Comparison of ENCODE assay signal across 18 mouse cellular contexts in the genomic region with DNA sequence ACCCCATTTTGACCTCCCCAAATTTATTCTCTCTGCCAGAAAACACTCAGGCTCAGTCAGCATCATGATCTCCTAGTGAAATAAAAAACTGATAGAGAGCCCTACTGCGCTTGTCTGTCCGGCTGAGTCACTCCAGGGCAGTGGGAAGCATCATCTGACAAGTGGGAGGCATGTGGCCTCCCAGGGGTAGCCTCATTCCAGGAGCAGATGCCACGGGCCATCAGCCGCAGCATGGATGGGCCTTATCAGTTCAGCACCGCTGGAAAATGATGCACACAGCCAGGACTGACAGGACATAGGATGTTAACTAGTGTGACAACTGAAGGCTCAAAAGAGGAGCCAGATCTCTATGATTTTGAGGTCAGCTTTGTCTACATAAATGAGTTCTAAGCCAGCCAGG. TPM values are rescaled to one million over a fixed set of nuclear protein-coding genes. Genes with fewer than 3 reads are reported as not detected.
DNase-seq lines count a peak whose midpoint lies in the region; ATAC-seq and TF ChIP-seq lines count a peak whose summit lies in the region.
"Had no signal": no experiment of that assay in that cellular context is flagged by ENCODE, and none has a peak within 500 bp of the region (broad histone marks: within the 10 kb centered on the region; RNA-seq: fewer than 3 reads in every experiment).

No protein-coding gene starts in this region.

- TF ChIP-seq CTCF in stomach, postnatal 0 days (IDR thresholded peaks at IDR 0.05; ENCODE audit: low read depth): no peak

- intact Hi-C loops in heart, postnatal 14 days (cut with DNase I): no loop called here

- H3K4me2 ChIP-seq in heart, embryonic 13.5 days: no peak overlapping the region
- no peak overlapping the region for H3K4me2 ChIP-seq in stomach, postnatal 0 days (replicated peaks; ENCODE audit: low read depth)
- H3K4me2 ChIP-seq: forebrain, embryonic 13.5 days had no signal

- H3K4me1 ChIP-seq in heart, embryonic 13.5 days: peaks cover 4% of the 10 kb centered on the region
- no peaks in the 10 kb centered on the region for H3K4me1 ChIP-seq in stomach, postnatal 0 days (replicated peaks; ENCODE audit: control insufficient read depth, insufficient read depth)
- H3K4me1 ChIP-seq: forebrain, embryonic 13.5 days had no signal

- H3K9me3 ChIP-seq in heart, embryonic 13.5 days: no peaks in the 10 kb centered on the region
- H3K9me3 ChIP-seq in stomach, postnatal 0 days (ENCODE audit: control insufficient read depth, low read length): no peaks in the 10 kb centered on the region
- H3K9me3 ChIP-seq: forebrain, embryonic 13.5 days had no signal

- no peak for ATAC-seq in heart, embryonic 13.5 days (ENCODE audit: extremely low read depth, insufficient number of reproducible peaks, low FRiP score, low TSS enrichment)
- no peak for ATAC-seq in stomach, postnatal 0 days (ENCODE audit: low FRiP score, low TSS enrichment)
- ATAC-seq: forebrain, embryonic 13.5 days; forebrain, postnatal 0 days; hindbrain, postnatal 0 days had no signal

- H3K4me3 ChIP-seq in heart, embryonic 13.5 days: no peak overlapping the region
- no peak overlapping the region for H3K4me3 ChIP-seq in stomach, postnatal 0 days (ENCODE audit: low read depth, low read length)
- H3K4me3 ChIP-seq: forebrain, embryonic 13.5 days had no signal

- no peaks in the 10 kb centered on the region for H3K27me3 ChIP-seq in heart, embryonic 13.5 days (replicated peaks)
- no peaks in the 10 kb centered on the region for H3K27me3 ChIP-seq in stomach, postnatal 0 days (ENCODE audit: control insufficient read depth, insufficient read depth, low read length)
- H3K27me3 ChIP-seq: CH12.LX; forebrain, embryonic 13.5 days had no signal

- peaks cover 50% of the 10 kb centered on the region for H3K36me3 ChIP-seq in heart, embryonic 13.5 days
- no peaks in the 10 kb centered on the region; the same call in 1 of the 2 replicates for H3K36me3 ChIP-seq in stomach, postnatal 0 days (ENCODE audit: control insufficient read depth, insufficient read depth, low read length)

- H3K27ac ChIP-seq in heart, embryonic 13.5 days (replicated peaks): no peak overlapping the region
- no peak overlapping the region for H3K27ac ChIP-seq in stomach, postnatal 0 days (replicated peaks)
- H3K27ac ChIP-seq: forebrain, embryonic 13.5 days; hindbrain, postnatal 0 days had no signal

- H3K9ac ChIP-seq in heart, embryonic 13.5 days: 0 out of 2 replicates have a peak overlapping the region, but pooled peaks have one; percentile 28
- H3K9ac ChIP-seq in stomach, postnatal 0 days (ENCODE audit: low read length): no peak overlapping the region
- H3K9ac ChIP-seq: forebrain, embryonic 13.5 days; forebrain, postnatal 0 days had no signal

- TF ChIP-seq EP300 in stomach, postnatal 0 days (optimal IDR thresholded peaks at IDR 0.05): no peak

- peak; percentile 14 to 38 for DNase-seq in adrenal gland, adult (ENCODE audit: inconsistent age in 2 of 2, low spot score in 1 of 2)
- DNase-seq in adrenal gland, adult 18-20 months (ENCODE audit: low spot score in 2 of 2): no peak
- no peak for DNase-seq in heart, postnatal 14 days
- DNase-seq in 3T3-L1 (ENCODE audit: low read depth, low spot score): peak; percentile 44
- peak; percentile 21 for DNase-seq in brain, adult 2 months (ENCODE audit: low read depth, low spot score)
- no peak for DNase-seq in stomach, postnatal 0 days (ENCODE audit: low spot score)
- DNase-seq: adrenal gland, postnatal 14 days; cerebellum, adult 18-20 months; cerebellum, adult 9-11 months; cerebellum, postnatal 36 days; forebrain, postnatal 0 days; gastrocnemius, postnatal 14 days; heart, postnatal 10 days; kidney, adult 11 months had no signal

- 20% methylated on average over 5 of the region's 5 CpGs for WGBS in heart, embryonic 13.5 days
- 85% methylated on average over 5 of the region's 5 CpGs for WGBS in stomach, postnatal 0 days

RNA-seq across cellular contexts. Expression of a gene that starts 11.2 kb away (rescaled TPM):
- total RNA-seq in adrenal gland, adult 18-20 months (2021): 10 to 100 TPM; 25.0 to 27.7 TPM
- 38.5 and 40.3 TPM in 2 replicates for polyA plus RNA-seq in heart, embryonic 13.5 days (2015; fragmentation: Nextera tagmentation; extraction: Ambion mirVana)
- total RNA-seq in heart, postnatal 14 days (2021): 10 to 100 TPM in 1 of 2 experiments, 1 to 10 TPM in 1; 9.5 to 10.9 TPM
- polyA plus RNA-seq in stomach, postnatal 0 days (2015; fragmentation: Nextera tagmentation; extraction: Ambion mirVana): 39.0 and 39.9 TPM in 2 replicates

RNA-seq across cellular contexts. Expression of a gene that starts 17.7 kb away (rescaled TPM):
- 10 to 100 TPM; 32.9 to 36.9 TPM for total RNA-seq in adrenal gland, adult 18-20 months (2021)
- polyA plus RNA-seq in heart, embryonic 13.5 days (2015; fragmentation: Nextera tagmentation; extraction: Ambion mirVana): 25.7 and 28.9 TPM in 2 replicates
- 10 to 100 TPM; 19.2 to 20.8 TPM for total RNA-seq in heart, postnatal 14 days (2021)
- polyA plus RNA-seq in stomach, postnatal 0 days (2015; fragmentation: Nextera tagmentation; extraction: Ambion mirVana): 18.7 and 20.2 TPM in 2 replicates

RNA-seq across cellular contexts. Expression of a gene that starts 27.6 kb away (rescaled TPM):
- total RNA-seq in adrenal gland, adult 18-20 months (2021): 10 to 100 TPM; 41.2 to 71.7 TPM
- 12.5 and 15.7 TPM in 2 replicates for polyA plus RNA-seq in heart, embryonic 13.5 days (2015; fragmentation: Nextera tagmentation; extraction: Ambion mirVana)
- 10 to 100 TPM; 29.2 to 34.1 TPM for total RNA-seq in heart, postnatal 14 days (2021)
- 8.4 and 8.5 TPM in 2 replicates for polyA plus RNA-seq in stomach, postnatal 0 days (2015; fragmentation: Nextera tagmentation; extraction: Ambion mirVana)

Comparison
In these comparisons a context has a peak if more than half of its experiments do, and no peak if none do; other contexts are left out.
1. DNase-seq: peak in adrenal gland, adult (2 of 2), 3T3-L1 (single experiment) and brain, adult 2 months (single experiment); none in adrenal gland, adult 18-20 months (0 of 2), heart, postnatal 14 days (0 of 2) and stomach, postnatal 0 days (single experiment).